Mouse (Mus musculus) right cerebral cortex, postnatal 4 days (tissue): ENCODE measurements around the gene Abhd15.
A peak's percentile ranks its signal among the peaks of the same experiment; 100 is the strongest.

Experiments
- DNase-seq: peaks from one replicate; pipeline ENCODE4 v3.0.0-alpha.2; 2022

Gene Abhd15

GRCm38 (mm10) chr11:77494344-77494676 lies 20.6 kb upstream of the Abhd15 start:
- DNase-seq, result no peak

GRCm38 (mm10) chr11:77494782-77495181 lies 20.1 kb upstream of the Abhd15 start:
- DNase-seq, result no peak

- no peak for DNase-seq
Measured at GRCm38 (mm10) chr11:77495507-77495906, 19.4 kb upstream of the Abhd15 start.

DNA sequence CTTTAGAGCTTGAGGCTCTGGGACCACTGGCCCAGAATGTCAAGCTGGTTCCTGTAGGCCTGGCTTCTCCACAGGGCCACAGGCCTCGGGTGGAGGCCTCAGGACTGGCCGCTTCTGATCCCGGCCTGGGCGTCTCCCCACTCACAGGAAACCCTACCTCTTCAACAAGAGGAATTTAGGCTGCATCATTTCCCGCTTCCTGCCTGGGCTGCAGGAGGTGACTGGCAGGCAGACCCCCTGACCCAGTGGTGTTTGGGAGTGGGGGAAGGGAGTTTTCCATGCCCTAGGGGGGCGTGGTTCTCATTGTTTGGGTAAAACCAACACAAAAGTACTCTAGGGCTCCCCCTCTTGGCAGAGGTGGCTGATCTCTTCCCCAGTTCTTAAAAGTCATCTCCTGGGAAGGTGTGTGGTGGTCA lies 17.6 kb upstream of the Abhd15 start:
- DNase-seq, result no peak

GRCm38 (mm10) chr11:77497851-77498250 lies 17.1 kb upstream of the Abhd15 start:
- DNase-seq, result no peak

DNA sequence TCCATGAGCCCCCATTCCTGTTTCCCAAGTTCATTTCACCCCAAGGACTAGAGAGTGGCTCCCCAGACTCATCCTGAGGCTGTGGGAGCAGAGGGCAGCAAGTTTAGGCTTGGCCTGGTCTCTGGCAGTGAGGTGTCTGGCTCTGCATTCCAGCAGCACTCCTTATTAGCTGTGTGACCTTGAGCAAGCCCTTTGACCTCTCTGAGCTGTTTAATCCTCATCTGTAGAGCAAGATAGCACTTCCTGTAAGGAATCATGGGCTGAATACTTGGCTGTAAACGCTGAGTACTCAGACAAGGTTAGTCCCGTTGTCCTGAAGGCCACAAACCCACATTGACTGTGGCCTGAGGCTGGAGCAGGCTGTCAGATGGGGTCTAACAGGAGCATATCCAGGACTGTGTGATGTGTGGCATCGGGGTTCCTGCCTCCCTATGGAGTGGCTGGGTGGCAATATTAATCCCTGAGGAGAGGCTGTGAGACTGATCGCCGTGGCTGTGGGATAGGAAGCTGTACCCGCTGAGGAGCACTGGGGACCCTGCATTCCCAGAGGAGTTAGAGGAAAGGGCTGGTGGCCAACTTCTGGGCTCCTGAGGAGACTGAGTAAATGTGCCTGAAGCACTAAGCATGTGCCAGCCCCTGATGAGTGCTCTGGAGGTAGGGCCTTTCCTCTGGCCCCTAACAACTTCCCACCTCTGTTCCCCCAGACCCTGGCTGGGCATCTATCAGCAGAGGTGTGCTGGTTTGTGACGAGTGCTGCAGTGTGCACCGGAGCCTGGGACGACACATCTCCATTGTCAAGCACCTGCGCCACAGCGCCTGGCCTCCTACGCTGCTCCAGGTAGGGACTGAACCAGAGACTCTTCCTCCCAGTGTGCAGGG lies 16.4 kb upstream of the Abhd15 start:
- DNase-seq, result no peak

DNA sequence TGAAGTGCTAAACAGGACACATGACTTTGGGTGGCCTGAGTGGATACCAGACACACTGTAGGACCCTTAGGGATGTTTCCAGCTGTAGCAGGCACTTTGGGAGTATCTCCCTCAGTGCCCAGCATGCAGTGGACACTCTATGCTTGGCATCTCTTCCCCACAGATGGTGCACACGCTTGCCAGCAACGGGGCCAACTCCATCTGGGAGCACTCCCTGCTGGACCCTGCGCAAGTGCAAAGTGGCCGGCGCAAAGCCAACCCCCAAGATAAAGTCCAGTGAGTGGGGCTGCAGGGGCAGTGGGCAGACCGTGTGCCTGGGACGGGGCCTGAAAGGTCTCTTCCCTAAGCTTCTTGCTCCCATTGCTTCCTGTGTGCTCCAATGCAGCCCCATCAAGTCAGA lies 15.6 kb upstream of the Abhd15 start:
- DNase-seq, result no peak

DNA sequence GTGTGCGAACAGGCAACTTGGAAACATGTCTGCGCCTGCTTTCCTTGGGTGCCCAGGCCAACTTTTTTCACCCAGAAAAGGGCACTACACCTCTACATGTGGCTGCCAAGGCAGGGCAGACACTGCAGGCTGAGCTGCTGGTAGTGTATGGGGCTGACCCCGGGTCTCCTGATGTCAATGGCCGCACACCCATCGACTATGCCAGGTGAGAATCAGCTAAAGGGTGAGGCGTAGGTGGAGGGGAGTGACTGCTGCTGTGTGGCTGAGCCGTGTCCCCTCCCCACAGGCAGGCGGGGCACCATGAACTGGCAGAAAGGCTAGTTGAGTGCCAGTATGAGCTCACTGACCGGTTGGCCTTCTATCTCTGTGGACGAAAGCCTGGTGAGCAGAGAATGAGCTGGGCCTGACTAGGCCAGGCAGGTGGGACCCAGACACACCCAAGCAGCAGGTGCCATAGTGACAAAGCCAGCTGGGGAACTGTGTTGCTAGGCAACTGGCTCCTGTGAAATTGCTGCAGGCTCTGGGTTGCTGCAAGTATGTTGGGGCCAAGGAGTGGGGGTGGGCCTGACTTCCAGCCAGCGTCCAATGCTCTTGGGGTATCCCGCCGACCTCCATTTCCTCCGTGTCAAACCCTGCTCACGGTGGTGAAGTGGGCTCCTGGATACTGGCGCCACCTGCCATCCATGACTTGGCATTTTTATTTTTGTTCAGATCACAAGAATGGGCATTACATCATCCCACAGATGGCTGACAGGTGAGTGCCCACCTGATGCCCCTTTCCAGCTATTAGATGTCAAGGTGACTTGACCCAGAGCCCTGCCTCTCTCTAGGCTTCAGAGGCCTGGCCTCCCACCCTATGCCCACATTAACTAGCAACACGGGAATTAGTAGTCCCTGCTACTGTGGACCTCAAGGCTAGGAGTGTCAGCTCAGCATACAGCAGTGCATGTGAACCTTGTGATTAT lies 14.3 kb upstream of the Abhd15 start:
- DNase-seq, result no peak

DNA sequence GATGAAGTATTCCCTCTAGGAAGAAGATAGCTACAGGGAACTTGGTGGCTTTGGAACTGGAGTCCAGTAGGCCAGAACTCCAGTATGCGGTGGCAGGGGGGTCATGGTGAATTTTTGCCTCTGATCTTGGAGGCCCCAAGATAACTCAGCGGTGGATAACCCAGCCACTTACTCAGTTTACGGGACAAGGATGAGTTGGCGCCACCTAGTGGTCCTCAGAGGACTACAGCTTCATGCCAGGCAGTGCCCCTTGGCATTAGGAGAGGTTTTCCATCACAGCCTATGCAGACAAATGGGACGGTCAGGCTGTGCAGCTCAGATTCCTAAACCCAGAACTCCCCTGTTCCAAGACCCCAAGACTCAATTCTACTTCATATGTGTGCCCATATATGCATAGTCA lies 13.5 kb upstream of the Abhd15 start:
- DNase-seq, result peak; percentile 81

GRCm38 (mm10) chr11:77501971-77502370 lies 12.9 kb upstream of the Abhd15 start:
- no peak for DNase-seq

DNA sequence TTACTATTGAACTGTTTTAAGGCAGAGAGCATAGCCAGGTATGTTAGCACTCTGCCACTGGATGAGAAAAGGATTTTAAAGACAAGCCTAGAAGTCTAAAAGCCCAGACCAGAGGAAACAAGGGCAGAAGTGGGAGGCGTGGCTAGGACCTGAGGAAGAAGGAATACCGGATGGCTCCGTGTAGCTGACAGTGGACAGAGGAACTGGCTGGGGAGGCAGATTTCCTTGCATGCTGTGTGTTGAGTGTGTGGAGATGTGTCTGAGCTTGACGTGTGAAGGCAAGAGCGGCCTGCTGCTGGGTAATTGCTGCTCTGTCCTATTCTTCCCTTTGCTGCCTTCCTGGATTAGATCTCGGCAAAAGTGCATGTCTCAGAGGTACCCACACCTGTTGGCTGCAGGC lies 12.4 kb upstream of the Abhd15 start:
- no peak for DNase-seq

DNA sequence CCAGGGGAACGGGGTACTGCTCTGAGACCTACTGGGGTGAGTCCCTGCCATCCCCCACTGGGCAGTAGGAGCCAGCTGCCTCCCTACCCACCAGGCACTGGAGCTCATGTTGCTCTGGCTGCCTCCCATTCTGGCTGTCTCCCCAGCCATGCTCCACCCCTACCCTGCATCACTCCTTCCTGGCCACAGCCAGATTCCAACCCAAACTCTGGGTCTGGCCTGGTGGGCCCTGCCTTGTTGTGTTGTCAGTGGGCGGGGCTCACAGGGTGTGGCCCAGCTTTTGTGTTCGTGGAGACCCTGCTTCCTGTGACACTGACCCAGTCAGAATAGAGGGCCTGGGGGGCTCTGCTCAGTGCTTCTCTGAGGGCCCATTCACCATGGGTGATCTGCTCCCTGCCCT lies 11.4 kb upstream of the Abhd15 start:
- DNase-seq, result no peak

GRCm38 (mm10) chr11:77504377-77504776 lies 10.5 kb upstream of the Abhd15 start:
- no peak for DNase-seq

- DNase-seq, result no peak
Measured at GRCm38 (mm10) chr11:77505291-77505980, 9.5 kb upstream of the Abhd15 start.

DNA sequence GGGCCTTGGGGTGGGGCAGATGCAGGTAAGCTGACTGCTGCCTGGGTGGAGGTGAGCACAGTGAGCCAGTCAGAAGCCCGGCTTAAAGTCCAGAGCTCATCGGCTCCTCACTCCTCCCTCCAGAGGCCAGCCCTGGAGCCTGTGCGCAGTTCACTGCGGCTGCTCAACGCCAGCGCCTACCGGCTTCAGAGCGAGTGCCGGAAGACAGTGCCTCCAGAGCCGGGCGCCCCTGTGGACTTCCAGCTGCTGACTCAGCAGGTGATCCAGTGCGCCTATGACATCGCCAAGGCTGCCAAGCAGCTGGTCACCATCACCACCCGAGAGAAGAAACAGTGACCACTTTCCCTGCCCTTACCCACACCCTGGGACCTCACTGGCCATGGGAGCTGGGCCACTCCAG lies 8.6 kb upstream of the Abhd15 start:
- no peak for DNase-seq

DNA sequence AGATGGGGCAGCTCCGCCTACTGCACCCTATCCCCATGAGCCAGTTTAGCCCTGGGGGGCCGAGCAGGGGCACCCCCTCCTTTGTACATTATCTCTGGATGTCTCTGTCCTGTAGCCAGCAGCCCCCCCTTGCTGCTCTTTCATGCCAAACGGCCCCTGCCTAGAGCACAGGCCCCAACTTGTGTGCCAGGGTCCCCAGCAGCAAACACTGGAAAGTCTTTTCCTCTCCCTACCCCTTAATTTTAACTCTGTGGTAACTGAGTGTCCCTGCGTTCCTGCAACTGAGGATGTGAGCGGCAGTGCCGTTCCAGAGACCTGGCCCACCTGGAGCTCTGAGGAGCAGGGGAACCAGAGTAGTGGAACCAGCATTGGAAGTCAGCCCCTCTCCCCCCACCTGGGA lies 8.0 kb upstream of the Abhd15 start:
- no peak for DNase-seq

DNA sequence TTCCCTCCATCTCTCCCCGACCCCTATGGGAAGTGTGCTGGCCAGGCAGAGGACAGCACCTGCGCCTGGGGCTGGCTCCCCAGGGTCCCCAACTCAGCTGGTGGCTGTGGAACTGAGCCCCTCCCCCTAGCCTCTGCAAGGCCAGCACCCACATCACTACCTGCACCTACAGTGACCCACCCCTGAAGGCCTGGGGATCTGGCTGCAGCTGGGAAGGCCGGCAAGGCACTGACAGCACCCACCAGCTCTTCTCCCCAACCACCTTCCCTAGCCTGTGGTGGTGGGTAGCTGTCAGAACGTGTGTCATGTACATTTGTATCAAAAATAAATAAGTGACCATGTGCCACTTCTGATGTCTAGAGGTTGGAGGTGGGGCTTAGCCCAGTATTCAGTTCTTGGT lies 7.5 kb upstream of the Abhd15 start:
- no peak for DNase-seq

DNA sequence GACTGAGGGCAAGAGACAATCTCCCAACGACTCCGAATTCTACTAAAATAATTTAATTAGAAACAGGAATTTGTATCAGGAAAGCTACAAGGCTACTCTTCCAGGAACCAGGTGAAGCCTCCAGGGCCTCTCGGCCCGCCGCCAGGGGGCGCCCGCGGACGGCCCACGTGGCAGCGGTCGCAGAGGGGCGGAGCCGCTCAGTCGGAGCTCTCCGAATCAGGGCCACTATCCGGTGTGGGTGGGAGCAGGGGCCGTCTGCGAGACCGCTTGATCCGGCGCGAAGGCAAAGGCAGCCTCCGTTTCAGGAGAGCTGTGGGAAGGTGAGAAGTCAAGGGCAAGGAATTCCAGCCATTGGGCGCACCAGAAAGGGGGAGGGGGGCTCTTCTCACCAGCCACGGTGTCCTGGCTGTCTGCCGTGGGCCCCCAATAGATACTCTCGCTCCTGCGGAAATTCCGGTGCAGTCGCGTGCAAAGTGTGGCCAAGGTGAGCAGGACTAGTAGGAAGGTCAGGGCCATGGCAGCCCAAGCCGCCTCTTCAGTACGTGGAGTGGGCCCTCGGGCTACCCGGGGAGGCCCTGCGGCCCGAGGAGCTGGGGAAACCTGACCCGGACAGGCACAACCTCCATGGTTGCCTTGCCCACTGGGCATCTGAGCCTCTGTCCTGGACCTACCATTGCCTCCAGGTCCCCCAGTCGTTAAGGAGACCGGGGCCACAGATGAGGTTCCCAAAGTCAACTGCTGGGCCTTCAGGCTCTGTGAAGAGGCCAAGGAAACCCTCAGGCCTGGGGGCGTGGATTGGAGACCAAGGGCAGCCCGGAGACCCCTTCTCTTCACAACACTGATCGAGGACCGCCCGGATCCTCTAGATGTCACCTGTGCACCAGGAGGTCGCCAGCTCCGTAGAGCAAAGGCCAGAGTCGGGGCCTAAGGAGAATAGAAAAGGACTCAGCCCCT lies 6.6 kb upstream of the Abhd15 start:
- peak; percentile 85 for DNase-seq

DNA sequence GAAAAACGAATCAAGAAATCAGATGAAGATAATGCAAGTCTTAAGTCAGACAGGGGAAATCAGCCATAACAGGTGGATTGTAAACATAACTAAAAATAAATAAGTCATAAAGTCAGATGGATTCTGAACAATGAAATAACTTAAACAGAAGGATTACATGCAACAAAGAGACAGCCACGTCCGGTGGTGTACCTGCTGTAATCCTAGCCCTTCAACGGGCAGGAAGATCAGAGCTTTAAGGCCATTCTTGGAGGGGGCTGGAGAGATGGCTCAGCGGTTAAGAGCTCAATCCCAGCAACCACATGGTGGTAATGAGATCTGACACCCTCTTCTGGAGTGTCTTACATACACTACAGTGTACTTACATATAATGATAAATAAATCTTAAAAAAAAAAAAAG lies 3.6 kb upstream of the Abhd15 start:
- DNase-seq, result no peak

GRCm38 (mm10) chr11:77512891-77513810 lies 1.8 kb upstream of the Abhd15 start:
- DNase-seq, result peak; percentile 81

GRCm38 (mm10) chr11:77513811-77514170 lies 1.1 kb upstream of the Abhd15 start:
- DNase-seq, result no peak
